Mouse (Mus musculus) erythroid progenitor cell, adult 5-6 weeks (primary cell): ENCODE results near the gene Nucb1. TPM values are rescaled to one million over a fixed set of nuclear protein-coding genes. Genes with fewer than 3 reads are reported as not detected.

Experiments used
- ATAC-seq: replicated peaks from 2 replicates; pipeline ENCODE4 v1.8.0; 2016; ENCODE audit warnings: moderate number of reproducible peaks, mild to moderate bottlenecking, moderate TSS enrichment, inconsistent platforms; ENCODE audit not compliant: poor library complexity, low FRiP score, severe bottlenecking
- total RNA-seq, 2 experiments: library from RNA; stranded (forward) in 1 of 2; stranded (reverse) in 1 of 2; fragments of 150-400 nt in 1 of 2; fragments of 186-747, 209-891 nt in 1 of 2; gene quantifications; 2 replicates each; pipeline versions ENCODE4 v1.2.3 to v1.2.4; 2015 to 2017; ENCODE audit warnings: low replicate concordance in 2 of 2

The Nucb1 gene
- total RNA-seq, 2 experiments from 2014 or later = 168 to 789 TPM

- ATAC-seq = no peak
These were observed 60.2 kb downstream of the Nucb1 start for GRCm38 (mm10) chr7:45449974-45450373.

DNA sequence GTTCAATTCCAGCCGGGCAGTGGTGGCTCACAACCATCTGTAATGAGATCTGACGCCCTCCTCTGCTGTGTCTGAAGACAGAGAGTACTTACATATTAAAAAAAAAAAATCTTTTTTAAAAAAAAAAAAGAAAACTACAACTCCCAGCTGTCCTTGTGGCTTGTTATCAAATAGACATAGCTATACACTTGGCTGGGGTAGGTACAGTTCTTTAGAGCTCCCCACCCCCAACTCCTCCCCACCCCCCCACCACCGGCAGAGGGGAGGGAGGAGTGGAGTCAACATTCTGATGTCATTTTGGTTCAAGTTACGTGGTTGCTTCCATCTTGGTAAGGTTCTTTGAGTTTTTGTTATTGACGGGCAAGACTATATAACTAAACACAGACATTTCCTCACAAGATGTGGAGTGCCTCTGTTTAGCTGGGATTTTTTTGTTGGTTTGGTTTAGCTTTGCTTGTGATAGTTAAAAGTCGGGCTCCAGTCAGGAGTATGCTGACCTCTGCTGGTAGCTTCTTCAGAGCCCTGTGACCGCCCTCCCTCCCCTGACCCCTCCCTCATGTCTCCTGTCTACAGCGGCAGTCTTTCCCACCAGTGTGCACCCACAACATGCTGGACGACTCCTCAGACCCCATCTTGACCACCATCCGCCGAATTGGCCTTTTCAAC lies 62.7 kb downstream of the Nucb1 start:
- no peak for ATAC-seq

DNA sequence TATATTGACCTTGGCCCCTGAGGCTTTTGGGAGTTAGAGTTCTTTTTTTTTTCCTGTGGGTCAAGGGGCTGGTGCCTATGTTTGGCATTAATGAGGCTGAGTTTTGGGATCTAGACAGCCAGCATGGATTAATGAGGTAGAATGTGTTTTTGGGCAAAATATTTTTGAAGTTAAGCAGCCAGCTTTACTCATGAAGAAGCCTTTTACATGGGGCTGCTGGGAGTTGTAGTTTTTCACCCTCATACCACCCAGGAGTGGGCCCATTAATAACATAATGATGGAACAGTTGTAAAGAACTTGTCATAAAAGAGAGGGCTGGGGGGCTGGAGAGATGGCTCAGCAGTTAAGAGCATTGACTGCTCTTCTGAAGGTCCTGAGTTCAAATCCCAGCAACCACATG lies 63.6 kb downstream of the Nucb1 start:
- no peak for ATAC-seq

- no peak for ATAC-seq
These were observed 66.4 kb downstream of the Nucb1 start for GRCm38 (mm10) chr7:45443526-45444420.

Other genes with a start within 250 kb of the Nucb1 start
Only the 30 nearest of the 34 such genes appear.
- not detected in 2 replicates for gene Trpm4, start 176.6 kb downstream of the Nucb1 start, total RNA-seq (2015; ENCODE audit: low replicate concordance)
- not detected in 2 replicates for gene Trpm4, start 176.6 kb downstream of the Nucb1 start, total RNA-seq (2017; ENCODE audit: low replicate concordance)
- gene Hrc, start 175.1 kb downstream of the Nucb1 start, total RNA-seq (2015; ENCODE audit: low replicate concordance) = not detected in 2 replicates
- not detected in 2 replicates for gene Hrc, start 175.1 kb downstream of the Nucb1 start, total RNA-seq (2017; ENCODE audit: low replicate concordance)
- not detected in 2 replicates for gene Ppfia3, start 143.4 kb downstream of the Nucb1 start, total RNA-seq (2015; ENCODE audit: low replicate concordance)
- gene Ppfia3, start 143.4 kb downstream of the Nucb1 start, total RNA-seq (2017; ENCODE audit: low replicate concordance) = not detected in 2 replicates
- gene Lin7b, start 139.8 kb downstream of the Nucb1 start, total RNA-seq (2015; ENCODE audit: low replicate concordance) = not detected in 2 replicates
- gene Lin7b, start 139.8 kb downstream of the Nucb1 start, total RNA-seq (2017; ENCODE audit: low replicate concordance) = not detected in 2 replicates
- gene Snrnp70, start 114.7 kb downstream of the Nucb1 start, total RNA-seq (2015; ENCODE audit: low replicate concordance) = 143 and 194 TPM in 2 replicates
- gene Snrnp70, start 114.7 kb downstream of the Nucb1 start, total RNA-seq (2017; ENCODE audit: low replicate concordance) = 312 and 348 TPM in 2 replicates
- not detected in 2 replicates for gene Kcna7, start 104.8 kb downstream of the Nucb1 start, total RNA-seq (2015; ENCODE audit: low replicate concordance)
- gene Kcna7, start 104.8 kb downstream of the Nucb1 start, total RNA-seq (2017; ENCODE audit: low replicate concordance) = not detected in 2 replicates
- gene Ntf5, start 96.7 kb downstream of the Nucb1 start, total RNA-seq (2015; ENCODE audit: low replicate concordance) = not detected in 2 replicates
- not detected in 2 replicates for gene Ntf5, start 96.7 kb downstream of the Nucb1 start, total RNA-seq (2017; ENCODE audit: low replicate concordance)
- not detected in 2 replicates for gene Lhb, start 89.6 kb downstream of the Nucb1 start, total RNA-seq (2015; ENCODE audit: low replicate concordance)
- gene Lhb, start 89.6 kb downstream of the Nucb1 start, total RNA-seq (2017; ENCODE audit: low replicate concordance) = not detected in 2 replicates
- gene Gys1, start 75.6 kb downstream of the Nucb1 start, total RNA-seq (2015; ENCODE audit: low replicate concordance) = 0.84 and 5.8 TPM in 2 replicates
- gene Gys1, start 75.6 kb downstream of the Nucb1 start, total RNA-seq (2017; ENCODE audit: low replicate concordance) = 2.1 and 6.2 TPM in 2 replicates
- 39.0 and 53.3 TPM in 2 replicates for gene Ruvbl2, start 72.3 kb downstream of the Nucb1 start, total RNA-seq (2015; ENCODE audit: low replicate concordance)
- gene Ruvbl2, start 72.3 kb downstream of the Nucb1 start, total RNA-seq (2017; ENCODE audit: low replicate concordance) = 22.6 and 28.8 TPM in 2 replicates
- 2,156 and 2,353 TPM in 2 replicates for gene Ftl1, start 50.5 kb downstream of the Nucb1 start, total RNA-seq (2015; ENCODE audit: low replicate concordance)
- gene Ftl1, start 50.5 kb downstream of the Nucb1 start, total RNA-seq (2017; ENCODE audit: low replicate concordance) = 950 and 960 TPM in 2 replicates
- gene Bax, start 43.5 kb downstream of the Nucb1 start, total RNA-seq (2015; ENCODE audit: low replicate concordance) = 10.1 and 43.6 TPM in 2 replicates
- gene Bax, start 43.5 kb downstream of the Nucb1 start, total RNA-seq (2017; ENCODE audit: low replicate concordance) = 10.3 and 15.9 TPM in 2 replicates
- gene Tulp2, start 28.5 kb downstream of the Nucb1 start, total RNA-seq (2015; ENCODE audit: low replicate concordance) = 0.84 TPM in 1 of 2 replicates, not detected in the other
- gene Tulp2, start 28.5 kb downstream of the Nucb1 start, total RNA-seq (2017; ENCODE audit: low replicate concordance) = not detected in 2 replicates
- not detected in 2 replicates for gene Gm45808, start 23.6 kb downstream of the Nucb1 start, total RNA-seq (2015; ENCODE audit: low replicate concordance)
- gene Gm45808, start 23.6 kb downstream of the Nucb1 start, total RNA-seq (2017; ENCODE audit: low replicate concordance) = 4.9 TPM in 1 of 2 replicates, not detected in the other
- gene Dhdh, start 21.6 kb downstream of the Nucb1 start, total RNA-seq (2015; ENCODE audit: low replicate concordance) = 0.42 and 3.6 TPM in 2 replicates
- 1.0 and 1.6 TPM in 2 replicates for gene Dhdh, start 21.6 kb downstream of the Nucb1 start, total RNA-seq (2017; ENCODE audit: low replicate concordance)
- 814 and 867 TPM in 2 replicates for gene Ppp1r15a, start 15.9 kb upstream of the Nucb1 start, total RNA-seq (2015; ENCODE audit: low replicate concordance)
- gene Ppp1r15a, start 15.9 kb upstream of the Nucb1 start, total RNA-seq (2017; ENCODE audit: low replicate concordance) = 569 and 633 TPM in 2 replicates
- gene Plekha4, start 15.9 kb upstream of the Nucb1 start, total RNA-seq (2015; ENCODE audit: low replicate concordance) = 7.2 TPM in 1 of 2 replicates, not detected in the other
- 0.08 and 0.90 TPM in 2 replicates for gene Plekha4, start 15.9 kb upstream of the Nucb1 start, total RNA-seq (2017; ENCODE audit: low replicate concordance)
- not detected in 2 replicates for gene Hsd17b14, start 44.5 kb upstream of the Nucb1 start, total RNA-seq (2015; ENCODE audit: low replicate concordance)
- not detected in 2 replicates for gene Hsd17b14, start 44.5 kb upstream of the Nucb1 start, total RNA-seq (2017; ENCODE audit: low replicate concordance)
- 8.4 and 17.7 TPM in 2 replicates for gene Bcat2, start 59.7 kb upstream of the Nucb1 start, total RNA-seq (2015; ENCODE audit: low replicate concordance)
- gene Bcat2, start 59.7 kb upstream of the Nucb1 start, total RNA-seq (2017; ENCODE audit: low replicate concordance) = 4.0 and 22.0 TPM in 2 replicates
- not detected in 2 replicates for gene Fgf21, start 105.1 kb upstream of the Nucb1 start, total RNA-seq (2015; ENCODE audit: low replicate concordance)
- gene Fgf21, start 105.1 kb upstream of the Nucb1 start, total RNA-seq (2017; ENCODE audit: low replicate concordance) = not detected in 2 replicates
- not detected in 2 replicates for gene Fut1, start 106.9 kb upstream of the Nucb1 start, total RNA-seq (2015; ENCODE audit: low replicate concordance)
- not detected in 2 replicates for gene Fut1, start 106.9 kb upstream of the Nucb1 start, total RNA-seq (2017; ENCODE audit: low replicate concordance)
- gene Izumo1, start 111.4 kb upstream of the Nucb1 start, total RNA-seq (2015; ENCODE audit: low replicate concordance) = not detected in 2 replicates
- gene Izumo1, start 111.4 kb upstream of the Nucb1 start, total RNA-seq (2017; ENCODE audit: low replicate concordance) = not detected in 2 replicates
- not detected in 2 replicates for gene Rasip1, start 117.1 kb upstream of the Nucb1 start, total RNA-seq (2015; ENCODE audit: low replicate concordance)
- not detected in 2 replicates for gene Rasip1, start 117.1 kb upstream of the Nucb1 start, total RNA-seq (2017; ENCODE audit: low replicate concordance)
- not detected in 2 replicates for gene Mamstr, start 129.6 kb upstream of the Nucb1 start, total RNA-seq (2015; ENCODE audit: low replicate concordance)
- not detected in 2 replicates for gene Mamstr, start 129.6 kb upstream of the Nucb1 start, total RNA-seq (2017; ENCODE audit: low replicate concordance)
- not detected in 2 replicates for gene Fut2, start 156.0 kb upstream of the Nucb1 start, total RNA-seq (2015; ENCODE audit: low replicate concordance)
- not detected in 2 replicates for gene Fut2, start 156.0 kb upstream of the Nucb1 start, total RNA-seq (2017; ENCODE audit: low replicate concordance)
- not detected in 2 replicates for gene Ntn5, start 173.6 kb upstream of the Nucb1 start, total RNA-seq (2015; ENCODE audit: low replicate concordance)
- gene Ntn5, start 173.6 kb upstream of the Nucb1 start, total RNA-seq (2017; ENCODE audit: low replicate concordance) = not detected in 2 replicates
- gene Sec1, start 184.0 kb upstream of the Nucb1 start, total RNA-seq (2015; ENCODE audit: low replicate concordance) = not detected in 2 replicates
- gene Sec1, start 184.0 kb upstream of the Nucb1 start, total RNA-seq (2017; ENCODE audit: low replicate concordance) = not detected in 2 replicates
- gene Car11, start 189.4 kb upstream of the Nucb1 start, total RNA-seq (2015; ENCODE audit: low replicate concordance) = not detected in 2 replicates
- gene Car11, start 189.4 kb upstream of the Nucb1 start, total RNA-seq (2017; ENCODE audit: low replicate concordance) = not detected in 2 replicates
- gene Dbp, start 194.7 kb upstream of the Nucb1 start, total RNA-seq (2015; ENCODE audit: low replicate concordance) = 1.3 and 2.5 TPM in 2 replicates
- gene Dbp, start 194.7 kb upstream of the Nucb1 start, total RNA-seq (2017; ENCODE audit: low replicate concordance) = 1.7 and 2.6 TPM in 2 replicates
- gene Rpl18, start 205.1 kb upstream of the Nucb1 start, total RNA-seq (2015; ENCODE audit: low replicate concordance) = 522 and 544 TPM in 2 replicates
- 281 and 297 TPM in 2 replicates for gene Rpl18, start 205.1 kb upstream of the Nucb1 start, total RNA-seq (2017; ENCODE audit: low replicate concordance)